Mouse (Mus musculus) left cerebral cortex, postnatal 36 days (tissue): ENCODE data around the gene Adgb. TPM values are rescaled to one million over a fixed set of nuclear protein-coding genes. Genes with fewer than 3 reads are reported as not detected.

Experiments
- total RNA-seq, 2 experiments: library from RNA; stranded (reverse); gene quantifications; 2 replicates each; pipeline ENCODE4 v1.2.3; 2021

Gene Adgb
- total RNA-seq, 2 experiments from 2014 or later: 0.17 to 0.39 TPM

Other genes starting within 250 kb of the Adgb start
- 1 to 10 TPM; 1.1 to 1.8 TPM for gene Rab32, start 85.9 kb upstream of the Adgb start, total RNA-seq
- gene Gm10944, start 209.0 kb upstream of the Adgb start, total RNA-seq: not detected